ENCODE assay signal across 10 mouse cellular contexts in genomic region chr6:90466079-90466478, GRCm38 (mm10). TPM values are rescaled to one million over a fixed set of nuclear protein-coding genes. Genes with fewer than 3 reads are reported as not detected.
DNase-seq lines count a peak whose midpoint lies in the region; TF ChIP-seq lines count a peak whose summit lies in the region.
"Had no signal": no experiment of that assay in that cellular context is flagged by ENCODE, and none has a peak within 500 bp of the region (broad histone marks: within the 10 kb centered on the region; RNA-seq: fewer than 3 reads in every experiment).

No protein-coding gene starts in this region.

- peak overlapping the region; percentile 85 for H3K9ac ChIP-seq in liver, adult 2 months (ENCODE audit: low read depth, low read length)
- H3K9ac ChIP-seq: midbrain, embryonic 13.5 days had no signal

- no peak overlapping the region for H3K4me3 ChIP-seq in cortical plate, adult 2 months (ENCODE audit: insufficient read depth, low read length)
- H3K4me3 ChIP-seq in liver, adult 2 months (ENCODE audit: insufficient read depth, low read depth, low read length): peak overlapping the region; percentile 86
- H3K4me3 ChIP-seq in hindbrain, embryonic 10.5 days: no peak overlapping the region
- H3K4me3 ChIP-seq: midbrain, embryonic 13.5 days had no signal

- peaks cover 42% of the 10 kb centered on the region for H3K79me2 ChIP-seq in liver, adult 2 months (ENCODE audit: control insufficient read depth, insufficient read depth, low read length)

- no peak for TF ChIP-seq POLR2A in cortical plate, adult 2 months (IDR thresholded peaks at IDR 0.05; ENCODE audit: extremely low read depth, insufficient read depth, low read length)
- peak; percentile 76 for TF ChIP-seq POLR2A in liver, adult 2 months (IDR thresholded peaks at IDR 0.05; ENCODE audit: extremely low read depth, insufficient read depth, low read length)

- H3K9me3 ChIP-seq in hindbrain, embryonic 10.5 days: no peaks in the 10 kb centered on the region
- H3K9me3 ChIP-seq: midbrain, embryonic 13.5 days had no signal

- DNase-seq in ovary, adult 18-20 months (ENCODE audit: low spot score): peak; percentile 76
- DNase-seq in ovary, postnatal 10 days (ENCODE audit: low spot score): no peak
- peak; percentile 96 for DNase-seq in liver, adult 2 months (ENCODE audit: extremely low read depth, low read depth, low spot score)
- peak; percentile 73 for DNase-seq in skeletal muscle tissue, adult 2 months (ENCODE audit: low read depth, low spot score)
- DNase-seq in embryo, embryonic 11 days: no peak
- DNase-seq in hindbrain, embryonic 10.5 days (ENCODE audit: low spot score): no peak
- DNase-seq: cerebellum, adult 9-10 months; right cerebral cortex, postnatal 25 days had no signal

- TF ChIP-seq CTCF in cortical plate, adult 2 months (IDR thresholded peaks at IDR 0.05; ENCODE audit: extremely low read depth, insufficient read depth, low read length): no peak
- 0 out of 2 replicates have a peak, but pooled peaks have one; percentile 1 for TF ChIP-seq CTCF in liver, adult 2 months (IDR thresholded peaks at IDR 0.05; ENCODE audit: low read depth, low read length)

- H3K4me1 ChIP-seq in cortical plate, adult 2 months (ENCODE audit: control insufficient read depth, insufficient read depth, low read length): no peaks in the 10 kb centered on the region; the same call in 1 of the 2 replicates
- H3K4me1 ChIP-seq in liver, adult 2 months (ENCODE audit: control insufficient read depth, insufficient read depth, low read length): peaks cover 32% of the 10 kb centered on the region
- peaks cover 31% of the 10 kb centered on the region for H3K4me1 ChIP-seq in hindbrain, embryonic 10.5 days (replicated peaks)

- peak overlapping the region; percentile 39; the same call in 1 of the 2 replicates for H3K27ac ChIP-seq in cortical plate, adult 2 months (ENCODE audit: insufficient read depth, low read length)
- peak overlapping the region; percentile 99 for H3K27ac ChIP-seq in liver, adult 2 months (replicated peaks; ENCODE audit: insufficient read depth, low read depth, low read length)
- no peak overlapping the region for H3K27ac ChIP-seq in hindbrain, embryonic 10.5 days
- H3K27ac ChIP-seq: midbrain, embryonic 13.5 days had no signal

- 15% methylated on average over 10 of the region's 10 CpGs for WGBS in liver, adult 2 months
- WGBS in hindbrain, embryonic 10.5 days: 84% methylated on average over 10 of the region's 10 CpGs

- peaks cover 24% of the 10 kb centered on the region for H3K36me3 ChIP-seq in liver, adult 2 months (ENCODE audit: control insufficient read depth, insufficient read depth, low read length)
- H3K36me3 ChIP-seq in hindbrain, embryonic 10.5 days: 0 out of 2 replicates have a peak, but pooled peaks cover 3% of the 10 kb centered on the region

- no peaks in the 10 kb centered on the region for H3K27me3 ChIP-seq in liver, adult 2 months (ENCODE audit: control insufficient read depth, insufficient read depth, low read length)
- H3K27me3 ChIP-seq in hindbrain, embryonic 10.5 days (ENCODE audit: insufficient read depth, poor library complexity, severe bottlenecking): peaks cover 38% of the 10 kb centered on the region

RNA-seq across cellular contexts. Expression of gene Klf15, which starts 3.7 kb away (rescaled TPM):
- polyA plus RNA-seq in cortical plate, adult 2 months (2012; rRNA removed): 31.9 and 33.0 TPM in 2 replicates
- 148 and 168 TPM in 2 replicates for total RNA-seq in liver, adult 2 months (2014; rRNA removed)
- 147 and 252 TPM in 2 replicates for polyA plus RNA-seq in liver, adult 2 months (2012; rRNA removed)
- polyA plus RNA-seq in hindbrain, embryonic 10.5 days (2016; fragmentation: Nextera tagmentation; extraction: Ambion mirVana): 4.1 and 4.9 TPM in 2 replicates

RNA-seq across cellular contexts. Expression of gene Aldh1l1, which starts 20.1 kb away (rescaled TPM):
- 77.0 and 83.1 TPM in 2 replicates for polyA plus RNA-seq in cortical plate, adult 2 months (2012; rRNA removed)
- total RNA-seq in liver, adult 2 months (2014; rRNA removed): 1,071 and 1,237 TPM in 2 replicates
- polyA plus RNA-seq in liver, adult 2 months (2012; rRNA removed): 834 and 897 TPM in 2 replicates
- 1.7 and 2.9 TPM in 2 replicates for polyA plus RNA-seq in hindbrain, embryonic 10.5 days (2016; fragmentation: Nextera tagmentation; extraction: Ambion mirVana)

RNA-seq across cellular contexts. Expression of gene Cfap100, which starts 37.5 kb away (rescaled TPM):
- polyA plus RNA-seq in cortical plate, adult 2 months (2012; rRNA removed): 8.9 and 9.5 TPM in 2 replicates
- total RNA-seq in liver, adult 2 months (2014; rRNA removed): 0.20 and 0.28 TPM in 2 replicates
- polyA plus RNA-seq in liver, adult 2 months (2012; rRNA removed): 0.17 and 0.33 TPM in 2 replicates
- polyA plus RNA-seq in hindbrain, embryonic 10.5 days (2016; fragmentation: Nextera tagmentation; extraction: Ambion mirVana): 1.2 and 2.0 TPM in 2 replicates

Comparison
In these comparisons a context has a peak if more than half of its experiments do, and no peak if none do; other contexts are left out.
1. DNase-seq: peak in ovary, adult 18-20 months (single experiment), liver, adult 2 months (single experiment) and skeletal muscle tissue, adult 2 months (single experiment); none in ovary, postnatal 10 days (single experiment), embryo, embryonic 11 days (single experiment) and hindbrain, embryonic 10.5 days (single experiment).
2. RNA of gene Aldh1l1, which starts 20.1 kb away (polyA plus RNA-seq): 834 to 897 TPM in liver, adult 2 months and 77.0 to 83.1 TPM in cortical plate, adult 2 months; 1.7 to 2.9 TPM in hindbrain, embryonic 10.5 days; every median in the first group is over 10 times any median in the second.